Mouse (Mus musculus): ENCODE results near the gene Prame.
"Not testable (repeated sequence)": the region's sequence is repeated elsewhere in the genome, so short reads cannot be mapped to it uniquely, and the experiment has no call there.

Prame gene

GRCm38 (mm10) chrX:135627605-135628004 lies at the start of gene Prame:
Prame (minus strand) TSS chrX:135627705.
- no peak for DNase-seq (ENCODE audit: low spot score in 2 of 2)

- peak; percentile 27 to 68 for DNase-seq (ENCODE audit: low spot score in 2 of 2)
Observed at GRCm38 (mm10) chrX:135652173-135652772, 24.8 kb upstream of the Prame start.

GRCm38 (mm10) chrX:135601298-135602029 lies 26.0 kb downstream of the Prame start:
- peak; percentile 24 to 56 for DNase-seq (ENCODE audit: low spot score in 2 of 2)

GRCm38 (mm10) chrX:135598677-135599076 lies 28.8 kb downstream of the Prame start, which contains the start of gene Nxf7:
Nxf7 (minus strand) TSS chrX:135598777.
- DNase-seq (ENCODE audit: low spot score in 2 of 2) = no peak

- peak in 1 of 2 experiments; percentile 25 for DNase-seq (ENCODE audit: low spot score in 2 of 2)
Observed at GRCm38 (mm10) chrX:135598096-135598495, 29.4 kb downstream of the Prame start.

GRCm38 (mm10) chrX:135576412-135576811 lies 51.1 kb downstream of the Prame start:
- no peak for DNase-seq (ENCODE audit: low spot score in 2 of 2)

- DNase-seq (ENCODE audit: low spot score in 2 of 2) = not testable (repeated sequence)
Observed at GRCm38 (mm10) chrX:135574958-135575628, 52.4 kb downstream of the Prame start.

- not testable (repeated sequence) for DNase-seq (ENCODE audit: low spot score in 2 of 2)
Observed at GRCm38 (mm10) chrX:135574261-135574957, 53.1 kb downstream of the Prame start.

- peak; percentile 60 to 67 for DNase-seq (ENCODE audit: low spot score in 2 of 2)
Observed at GRCm38 (mm10) chrX:135569467-135569866, 58.0 kb downstream of the Prame start.

GRCm38 (mm10) chrX:135564934-135565333 lies 62.6 kb downstream of the Prame start:
- DNase-seq (ENCODE audit: low spot score in 2 of 2) = not testable (repeated sequence)
